Mouse (Mus musculus): ENCODE data around the gene Rapgef4.

Rapgef4 gene

DNA sequence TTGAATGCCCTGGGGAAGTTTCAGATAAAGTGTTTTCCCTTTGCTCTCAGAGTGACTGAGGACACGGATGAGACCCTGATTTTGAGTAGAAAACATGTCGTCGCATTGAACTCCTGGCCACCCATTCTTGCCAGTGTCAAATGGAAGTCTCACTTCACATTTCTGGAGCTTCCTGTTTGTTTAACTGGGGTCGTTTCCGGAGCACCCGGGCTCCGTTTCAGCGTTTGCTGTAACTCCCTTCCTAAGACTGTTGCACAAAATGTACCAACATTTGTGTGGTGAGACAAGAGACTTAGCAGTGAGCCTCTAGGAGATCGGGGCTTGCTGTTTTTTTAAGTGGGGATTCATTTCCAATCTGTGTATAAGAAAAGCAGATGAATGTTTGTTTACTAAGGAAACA is 220.5 kb downstream of the Rapgef4 start:
- peak; percentile 51 for DNase-seq

DNA sequence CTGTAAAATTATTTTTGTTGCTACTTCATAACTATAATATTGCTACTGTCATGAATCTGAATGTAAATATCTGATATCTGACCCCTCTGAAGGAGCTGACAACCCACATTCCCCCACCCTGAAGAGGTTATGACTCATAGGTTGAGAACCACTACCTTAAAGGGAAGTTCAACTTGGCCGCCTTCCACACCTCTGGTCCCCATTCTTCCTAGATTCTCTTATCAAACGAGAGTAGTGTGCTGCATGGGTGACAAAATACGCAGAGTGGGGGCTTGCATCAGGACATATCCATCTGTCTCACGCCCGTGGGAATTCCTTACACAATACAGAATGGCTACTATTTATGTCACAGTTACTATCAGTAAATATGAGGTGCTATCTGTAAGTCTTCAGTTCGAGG is 221.2 kb downstream of the Rapgef4 start:
- peak; percentile 49 for DNase-seq

GRCm38 (mm10) chr2:72203609-72204008 is 222.6 kb downstream of the Rapgef4 start:
- peak; percentile 83 for DNase-seq

DNA sequence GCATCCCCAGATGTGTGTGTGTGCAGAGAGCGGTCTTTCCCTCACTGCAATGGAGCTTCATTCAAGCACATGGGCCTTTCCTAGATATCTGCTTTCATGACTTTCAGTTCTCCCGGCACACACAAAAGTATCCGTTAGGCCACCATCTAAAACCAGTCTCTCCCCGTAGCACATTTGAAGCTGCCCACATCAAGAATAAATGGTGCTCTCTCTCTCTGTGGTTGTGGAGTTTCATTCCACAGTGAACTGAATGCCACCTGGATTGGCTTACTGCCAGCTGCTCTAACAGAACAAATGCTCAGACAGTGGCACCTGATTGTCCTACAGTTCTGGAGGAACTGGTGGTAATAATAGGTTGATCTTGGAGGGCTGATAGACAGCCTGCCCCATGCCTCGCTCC is 224.8 kb downstream of the Rapgef4 start:
- DNase-seq: no peak

DNA sequence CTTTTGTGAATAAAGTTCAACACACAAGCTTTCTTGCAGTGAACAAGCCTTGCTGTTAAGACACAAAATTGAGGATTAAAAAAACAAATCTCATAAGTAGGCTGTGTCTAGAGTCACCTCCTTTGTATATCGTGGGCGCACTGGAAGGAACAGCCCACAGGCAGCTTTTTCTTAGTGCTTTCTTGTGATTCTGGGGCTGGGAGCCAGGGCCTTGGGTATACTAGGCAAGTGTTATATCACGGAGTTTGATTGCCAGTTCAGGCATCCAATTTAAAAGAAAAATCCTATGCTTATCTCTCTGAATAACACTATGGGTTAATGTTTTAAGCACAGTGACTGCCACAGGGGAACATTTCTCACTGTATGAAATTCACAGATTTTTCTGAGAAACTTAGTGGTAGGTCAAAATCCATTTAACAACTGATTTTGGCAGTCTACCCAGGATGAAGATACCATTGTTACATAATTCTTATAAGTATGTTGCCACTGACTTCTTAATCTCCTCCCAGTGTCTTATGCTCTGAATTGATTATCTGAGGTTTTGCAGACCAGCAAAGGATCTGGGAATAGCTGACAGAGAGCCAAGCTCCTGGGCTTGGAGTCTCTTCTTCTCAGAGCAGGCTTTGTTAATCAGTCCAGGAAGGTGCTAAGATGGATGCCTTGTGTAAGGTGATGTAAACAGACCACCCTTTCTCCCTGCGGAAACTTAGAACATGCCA is 225.6 kb downstream of the Rapgef4 start:
- DNase-seq: no peak

- DNase-seq: no peak
These were observed 236.3 kb downstream of the Rapgef4 start for GRCm38 (mm10) chr2:72217336-72217735.

DNA sequence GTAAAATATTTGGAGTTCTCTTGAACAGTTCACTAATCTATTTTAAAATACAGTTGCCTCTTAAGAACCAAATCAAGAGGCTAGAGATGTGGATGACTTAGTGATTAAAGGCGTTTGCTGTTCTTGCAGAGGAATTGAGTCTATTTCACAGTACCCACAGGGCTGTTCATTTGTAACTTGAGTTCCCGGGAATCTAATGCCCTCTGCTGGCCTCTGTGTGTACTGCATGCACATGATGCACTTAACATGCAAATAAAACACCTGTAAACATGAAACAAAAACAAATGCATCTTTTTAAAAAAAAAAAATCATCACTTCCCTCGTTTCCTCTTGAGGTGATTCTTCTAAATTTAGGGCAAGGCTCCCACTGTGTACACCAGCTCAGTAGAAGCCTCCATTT is 238.9 kb downstream of the Rapgef4 start:
- DNase-seq: peak; percentile 78

DNA sequence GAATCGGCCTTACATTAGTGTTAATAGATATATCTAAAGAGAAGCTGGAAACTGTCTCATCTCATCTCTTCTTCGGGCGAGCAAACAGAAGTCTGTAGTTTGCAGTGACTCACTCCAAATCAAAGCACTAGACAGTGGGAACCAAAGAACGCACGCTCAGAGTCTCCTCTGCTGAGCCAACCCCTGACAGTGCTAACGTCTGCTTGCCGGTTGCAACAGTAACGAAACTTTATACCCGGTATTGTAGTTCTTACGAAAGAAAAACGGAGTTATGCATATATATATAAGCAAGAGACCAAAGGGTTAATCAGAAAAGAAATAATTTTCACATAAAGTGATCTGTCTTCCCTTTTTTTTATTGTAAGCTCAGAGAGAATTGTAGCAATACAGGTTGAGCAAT is 240.2 kb downstream of the Rapgef4 start:
- no peak for DNase-seq

DNA sequence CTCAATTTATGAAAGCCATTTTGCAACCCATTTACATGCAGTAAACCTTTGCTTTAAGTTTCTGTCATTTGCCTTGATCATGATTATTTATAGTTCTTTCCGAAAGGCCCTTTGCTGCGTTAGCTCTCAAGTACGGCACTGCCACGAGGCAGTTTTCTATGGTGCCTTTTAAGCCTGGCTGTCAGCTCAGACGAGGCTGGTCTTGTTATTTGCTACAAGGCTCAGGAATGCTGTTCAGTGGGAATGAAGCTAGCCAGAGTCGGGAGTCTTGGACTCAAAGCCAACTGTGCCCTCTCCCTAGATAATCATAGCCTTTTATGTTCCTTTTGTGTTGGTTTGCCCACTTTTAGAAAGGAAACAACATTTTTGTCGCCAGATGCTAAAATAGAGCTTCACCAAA is 240.7 kb downstream of the Rapgef4 start:
- DNase-seq: no peak

- no peak for DNase-seq
These were observed 241.2 kb downstream of the Rapgef4 start for GRCm38 (mm10) chr2:72222276-72222675.

DNA sequence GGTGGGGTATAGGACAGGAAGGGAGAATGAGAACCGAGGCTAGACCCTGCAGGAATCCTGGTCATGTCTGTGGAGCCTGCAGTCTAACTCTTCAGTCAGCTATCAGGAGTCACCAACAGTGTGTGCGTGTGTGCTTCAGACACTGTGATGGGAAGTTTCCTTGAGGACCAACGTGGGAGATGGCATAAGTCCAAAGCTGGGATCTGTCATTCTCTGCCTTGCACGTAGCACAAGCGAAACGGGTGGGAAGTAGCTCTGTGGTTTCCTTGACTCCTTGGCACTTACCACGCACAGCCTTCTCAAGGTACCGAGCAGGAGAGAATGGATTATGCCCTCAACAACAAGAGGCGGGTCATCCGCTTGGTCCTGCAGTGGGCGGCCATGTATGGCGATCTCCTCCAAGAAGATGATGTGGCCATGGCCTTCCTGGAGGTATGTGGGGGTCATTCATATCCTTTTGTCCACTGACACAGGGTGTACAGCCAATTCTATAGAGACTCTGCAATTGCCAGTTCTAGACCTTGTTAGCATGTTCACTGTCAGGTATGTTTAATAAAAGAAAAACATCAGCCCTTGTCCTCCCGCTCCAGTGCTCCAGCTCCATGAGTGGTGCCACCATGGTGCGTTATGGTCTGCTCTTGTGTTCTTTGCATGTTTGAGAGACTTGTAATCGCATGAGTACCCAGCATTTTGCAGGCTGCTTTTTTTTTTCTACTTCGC is 241.9 kb downstream of the Rapgef4 start:
- no peak for DNase-seq

- no peak for DNase-seq
These were observed 242.4 kb downstream of the Rapgef4 start for GRCm38 (mm10) chr2:72223479-72223878.

DNA sequence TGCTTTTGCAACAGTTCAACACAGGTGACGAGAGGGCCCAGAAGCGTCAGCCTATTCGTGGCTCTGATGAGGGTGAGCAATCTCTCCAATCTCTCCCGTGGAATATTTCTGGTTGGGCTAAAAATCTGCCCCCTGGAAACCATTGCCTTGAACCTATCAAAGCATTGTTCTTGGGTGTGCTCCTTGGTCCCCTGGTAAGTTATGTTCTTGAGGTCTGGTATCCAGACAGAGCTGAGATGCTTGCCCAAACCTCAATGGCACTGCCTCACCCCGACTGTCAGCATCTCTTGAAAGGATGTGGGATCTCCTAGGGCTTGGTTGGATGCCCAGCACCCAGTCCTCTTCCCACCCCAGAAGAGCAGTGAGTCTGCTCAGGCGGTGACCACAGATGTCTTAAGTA is 245.0 kb downstream of the Rapgef4 start:
- no peak for DNase-seq

GRCm38 (mm10) chr2:72227416-72227815 is 246.4 kb downstream of the Rapgef4 start:
- no peak for DNase-seq

- DNase-seq: no peak
These were observed 247.8 kb downstream of the Rapgef4 start for GRCm38 (mm10) chr2:72228881-72229280.

- DNase-seq: peak; percentile 29
These were observed 249.5 kb downstream of the Rapgef4 start for GRCm38 (mm10) chr2:72230545-72230944.

DNA sequence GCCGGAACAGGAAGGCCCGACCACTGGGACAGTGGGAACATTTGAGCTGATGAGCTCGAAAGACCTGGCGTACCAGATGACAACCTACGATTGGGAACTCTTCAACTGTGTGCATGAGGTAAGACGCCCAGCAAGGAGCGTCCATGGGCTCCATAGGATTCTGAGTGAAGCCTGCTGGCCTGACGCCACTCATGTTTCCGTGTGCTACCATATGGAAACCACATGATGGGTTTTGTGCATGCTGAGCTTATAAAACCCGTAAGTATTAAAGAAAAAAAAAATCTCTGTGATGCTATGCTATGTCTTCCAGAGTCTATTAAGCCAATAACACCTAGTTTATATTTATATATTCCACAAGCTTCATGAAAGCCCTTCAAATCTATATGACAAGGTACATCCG is 253.0 kb downstream of the Rapgef4 start:
- no peak for DNase-seq

GRCm38 (mm10) chr2:72234943-72235342 is 253.9 kb downstream of the Rapgef4 start:
- DNase-seq: peak; percentile 83

DNA sequence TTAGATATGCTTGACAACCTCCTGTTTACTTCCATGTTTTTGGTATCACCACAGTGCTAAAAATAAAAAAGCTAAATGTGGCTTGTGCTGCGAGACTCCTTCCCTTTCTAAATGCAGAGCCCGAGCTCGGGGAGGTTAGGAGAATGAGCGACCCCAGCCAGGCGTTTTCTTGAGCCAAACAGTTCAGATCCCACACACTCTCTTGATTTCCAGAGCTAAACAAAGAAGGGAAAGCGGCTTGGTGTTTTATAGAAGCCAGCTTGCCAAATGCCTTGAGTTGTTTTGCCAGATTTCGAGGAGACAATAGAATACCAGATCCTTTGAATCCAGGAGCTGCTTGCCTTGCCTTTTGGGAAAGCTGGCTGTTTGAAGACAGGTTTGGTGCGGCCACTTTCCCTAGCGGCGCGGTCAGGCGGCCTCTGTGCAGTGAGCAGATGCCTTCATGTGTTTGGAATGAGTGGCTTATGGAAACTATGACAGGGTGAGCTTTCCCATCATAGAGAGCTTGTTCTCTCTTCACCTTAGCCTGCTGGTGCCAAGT is 254.4 kb downstream of the Rapgef4 start:
- peak; percentile 20 for DNase-seq

- DNase-seq: no peak
These were observed 257.4 kb downstream of the Rapgef4 start for GRCm38 (mm10) chr2:72238421-72238820.

DNA sequence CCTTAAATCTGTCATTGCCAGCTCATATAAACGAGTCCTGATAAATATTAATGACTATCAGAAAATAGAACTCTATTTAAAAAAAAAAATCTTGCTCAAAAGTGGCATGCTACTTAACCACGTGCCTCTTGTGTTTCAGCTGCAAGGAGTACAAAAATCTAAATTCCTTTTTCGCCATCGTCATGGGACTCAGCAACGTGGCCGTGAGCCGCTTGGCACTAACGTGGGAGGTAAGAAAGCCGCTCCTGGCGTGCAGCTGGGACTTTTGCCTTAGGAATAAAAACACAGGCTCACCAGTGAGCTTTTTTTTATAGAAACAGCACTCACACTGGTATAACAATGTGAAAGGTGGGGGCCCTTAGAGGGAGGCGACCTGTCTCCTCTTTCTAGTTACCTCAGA is 257.9 kb downstream of the Rapgef4 start:
- no peak for DNase-seq

GRCm38 (mm10) chr2:72239456-72239855 is 258.4 kb downstream of the Rapgef4 start:
- DNase-seq: no peak

DNA sequence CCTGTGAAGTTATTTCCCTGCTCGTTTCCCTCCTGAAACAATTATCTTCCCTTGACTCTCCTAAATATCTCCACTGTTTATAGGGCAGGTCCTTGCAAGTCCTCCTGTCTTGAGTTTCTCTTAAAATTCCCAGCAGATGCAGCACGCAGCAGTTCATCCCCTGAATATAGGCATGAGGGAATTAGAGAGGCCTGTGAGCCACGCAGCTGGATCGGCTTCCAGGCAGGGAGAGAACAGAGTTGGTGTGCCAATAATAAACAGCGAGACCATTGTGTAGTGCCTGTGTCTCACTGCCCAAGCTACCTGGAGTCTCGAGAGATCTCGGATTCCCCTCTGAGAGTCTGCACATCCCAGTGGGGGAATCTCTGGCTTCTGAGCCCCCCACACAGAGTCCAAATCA is 259.0 kb downstream of the Rapgef4 start:
- DNase-seq: no peak

DNA sequence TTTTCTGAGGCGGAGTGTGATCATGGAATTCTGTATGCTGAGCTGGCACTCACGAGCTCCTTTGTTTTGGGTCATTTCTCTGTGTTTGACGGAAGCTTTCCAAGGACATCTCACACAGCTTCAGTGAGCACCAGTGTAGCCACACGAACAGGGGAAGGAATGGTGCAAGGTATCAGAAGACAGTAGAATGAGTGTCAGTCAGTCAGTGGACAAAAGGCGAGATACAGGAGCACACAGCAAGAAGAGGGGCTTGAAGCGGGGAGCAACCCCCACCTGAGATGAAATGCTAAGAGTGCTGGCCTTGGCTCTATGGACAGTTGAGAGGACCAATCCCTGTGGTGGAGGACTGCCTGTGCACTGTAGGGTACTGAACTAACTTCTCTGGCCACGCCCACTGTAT is 259.7 kb downstream of the Rapgef4 start:
- DNase-seq: no peak
